Mouse (Mus musculus): ENCODE results near the gene Dkk3. TPM values are rescaled to one million over a fixed set of nuclear protein-coding genes. Genes with fewer than 3 reads are reported as not detected.

Gene Dkk3
- total RNA-seq, 1 experiment: 8.6 TPM

DNA sequence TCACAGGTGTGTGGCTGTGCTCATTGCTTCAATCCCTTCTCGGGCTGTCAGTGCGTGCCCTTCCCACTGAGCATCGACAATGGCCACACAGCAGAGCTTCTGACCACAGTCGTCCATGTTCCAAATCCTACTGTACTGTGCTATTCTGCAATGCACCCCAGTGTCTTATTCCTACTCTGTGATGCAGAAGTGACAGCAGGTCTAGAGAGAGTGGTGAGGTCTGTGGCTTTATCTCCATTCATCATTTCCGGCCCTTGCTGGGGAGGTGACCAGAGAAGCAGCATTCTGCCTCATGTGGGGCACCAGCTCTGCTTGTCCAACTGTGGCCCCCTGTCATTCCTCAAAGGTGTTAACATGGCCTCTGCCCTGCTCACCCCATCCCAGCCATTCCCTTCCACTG, 22.3 kb downstream of the Dkk3 start:
- in situ Hi-C loops (cut with MboI; ENCODE audit: low sequenced_read_pairs in 2 of 2, unreplicated experiment in 2 of 2): no loop called here
- no peak for TF ChIP-seq CHD2 (IDR thresholded peaks at IDR 0.05; ENCODE audit: low read depth, low read length)
- no peak for TF ChIP-seq ZC3H11A (IDR thresholded peaks at IDR 0.05; ENCODE audit: borderline replicate concordance, low read depth, low read length)
- no peak for TF ChIP-seq HCFC1 (IDR thresholded peaks at IDR 0.05; ENCODE audit: borderline replicate concordance, insufficient read depth, low read length)
- TF ChIP-seq MAFK (IDR thresholded peaks at IDR 0.05; ENCODE audit: insufficient read depth, low read depth, low read length): no peak
- TF ChIP-seq ZNF384 (IDR thresholded peaks at IDR 0.05; ENCODE audit: low read depth, low read length): no peak

DNA sequence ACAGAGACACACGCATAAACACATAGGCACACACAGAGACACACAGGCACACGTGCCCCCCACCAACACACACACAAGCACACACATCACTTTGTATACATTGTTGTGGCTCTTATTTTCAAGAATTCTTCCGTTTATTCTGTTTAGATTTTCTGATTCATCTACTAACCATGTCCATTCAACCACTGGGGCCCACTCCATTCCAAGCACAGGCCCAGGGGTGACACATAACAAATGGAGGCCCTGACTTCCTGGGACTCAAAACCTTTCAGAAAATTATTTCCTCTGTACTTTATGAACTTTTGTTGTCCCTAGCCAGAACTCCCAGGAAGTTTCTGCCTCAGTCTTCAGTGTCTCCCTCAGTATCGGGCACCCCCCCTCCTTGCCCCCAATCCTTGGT, 23.7 kb downstream of the Dkk3 start:
- DNase-seq (ENCODE audit: low read depth, low spot score): no peak
- H3K9ac ChIP-seq (ENCODE audit: insufficient read depth, low read depth, low read length, poor library complexity, severe bottlenecking): no peak overlapping the region
- in situ Hi-C loops (cut with MboI; ENCODE audit: low sequenced_read_pairs in 2 of 2, unreplicated experiment in 2 of 2): no loop called here
- H3K4me3 ChIP-seq (ENCODE audit: insufficient read depth in 1 of 2, low read depth in 1 of 2, low read length in 2 of 2, poor library complexity in 1 of 2, severe bottlenecking in 1 of 2): no peak overlapping the region
- no peak overlapping the region for H3K27ac ChIP-seq (ENCODE audit: insufficient read depth, low read depth, low read length, poor library complexity, severe bottlenecking)
- no peaks in the 10 kb centered on the region for H3K9me3 ChIP-seq (ENCODE audit: control insufficient read depth, insufficient read depth, low read depth, low read length)
- TF ChIP-seq CHD2 (IDR thresholded peaks at IDR 0.05; ENCODE audit: low read depth, low read length) (no peak), ZNF384 (IDR thresholded peaks at IDR 0.05; ENCODE audit: low read depth, low read length) (no peak), MAFK (IDR thresholded peaks at IDR 0.05; ENCODE audit: insufficient read depth, low read depth, low read length) (no peak), ZC3H11A (IDR thresholded peaks at IDR 0.05; ENCODE audit: borderline replicate concordance, low read depth, low read length) (no peak), HCFC1 (IDR thresholded peaks at IDR 0.05; ENCODE audit: borderline replicate concordance, insufficient read depth, low read length) (no peak)
- peaks cover 3 to 9% of the 10 kb centered on the region in 2 experiments for H3K4me1 ChIP-seq (ENCODE audit: control insufficient read depth in 2 of 2, insufficient read depth in 2 of 2, low read length in 2 of 2, poor library complexity in 1 of 2)
- no peaks in the 10 kb centered on the region for H3K36me3 ChIP-seq (ENCODE audit: control insufficient read depth, insufficient read depth, low read length, poor library complexity, severe bottlenecking)

More for the DNA sequence above, 22.3 kb downstream of the Dkk3 start:
- no peak overlapping the region for H3K27ac ChIP-seq (ENCODE audit: insufficient read depth, low read depth, low read length, poor library complexity, severe bottlenecking)
- no peaks in the 10 kb centered on the region for H3K36me3 ChIP-seq (ENCODE audit: control insufficient read depth, insufficient read depth, low read length, poor library complexity, severe bottlenecking)
- H3K9ac ChIP-seq (ENCODE audit: insufficient read depth, low read depth, low read length, poor library complexity, severe bottlenecking): no peak overlapping the region
- no peaks in the 10 kb centered on the region for H3K9me3 ChIP-seq (ENCODE audit: control insufficient read depth, insufficient read depth, low read depth, low read length)
- no peak overlapping the region for H3K4me3 ChIP-seq (ENCODE audit: insufficient read depth in 1 of 2, low read depth in 1 of 2, low read length in 2 of 2, poor library complexity in 1 of 2, severe bottlenecking in 1 of 2)
- no peak for DNase-seq (ENCODE audit: low read depth, low spot score)
- peaks cover 4 to 12% of the 10 kb centered on the region in 2 experiments for H3K4me1 ChIP-seq (ENCODE audit: control insufficient read depth in 2 of 2, insufficient read depth in 2 of 2, low read length in 2 of 2, poor library complexity in 1 of 2)

- H3K4me1 ChIP-seq (ENCODE audit: control insufficient read depth in 2 of 2, insufficient read depth in 2 of 2, low read length in 2 of 2, poor library complexity in 1 of 2): peaks cover 0 to 3% of the 10 kb centered on the region in 2 experiments; a peak in 1 of 4 replicates
- H3K27ac ChIP-seq (ENCODE audit: insufficient read depth, low read depth, low read length, poor library complexity, severe bottlenecking): no peak overlapping the region
- in situ Hi-C loops (cut with MboI; ENCODE audit: low sequenced_read_pairs in 2 of 2, unreplicated experiment in 2 of 2): no loop called here
- no peak overlapping the region for H3K9ac ChIP-seq (ENCODE audit: insufficient read depth, low read depth, low read length, poor library complexity, severe bottlenecking)
- DNase-seq (ENCODE audit: low read depth, low spot score): no peak
- H3K4me3 ChIP-seq (ENCODE audit: insufficient read depth in 1 of 2, low read depth in 1 of 2, low read length in 2 of 2, poor library complexity in 1 of 2, severe bottlenecking in 1 of 2): no peak overlapping the region
- no peaks in the 10 kb centered on the region for H3K9me3 ChIP-seq (ENCODE audit: control insufficient read depth, insufficient read depth, low read depth, low read length)
- H3K36me3 ChIP-seq (ENCODE audit: control insufficient read depth, insufficient read depth, low read length, poor library complexity, severe bottlenecking): no peaks in the 10 kb centered on the region
- TF ChIP-seq MAFK (IDR thresholded peaks at IDR 0.05; ENCODE audit: insufficient read depth, low read depth, low read length): no peak
- TF ChIP-seq CHD2 (IDR thresholded peaks at IDR 0.05; ENCODE audit: low read depth, low read length): no peak
- TF ChIP-seq HCFC1 (IDR thresholded peaks at IDR 0.05; ENCODE audit: borderline replicate concordance, insufficient read depth, low read length): no peak
- TF ChIP-seq ZC3H11A (IDR thresholded peaks at IDR 0.05; ENCODE audit: borderline replicate concordance, low read depth, low read length): no peak
- no peak for TF ChIP-seq ZNF384 (IDR thresholded peaks at IDR 0.05; ENCODE audit: low read depth, low read length)
Measured at GRCm38 (mm10) chr7:112133277-112133676, 25.6 kb downstream of the Dkk3 start.

GRCm38 (mm10) chr7:112132005-112132404, 26.9 kb downstream of the Dkk3 start:
- in situ Hi-C loops (cut with MboI; ENCODE audit: low sequenced_read_pairs in 2 of 2, unreplicated experiment in 2 of 2): no loop called here
- no peak overlapping the region for H3K27ac ChIP-seq (ENCODE audit: insufficient read depth, low read depth, low read length, poor library complexity, severe bottlenecking)

More at GRCm38 (mm10) chr7:112132005-112132404, 26.9 kb downstream of the Dkk3 start:
- no peak for DNase-seq (ENCODE audit: low read depth, low spot score)
- H3K4me3 ChIP-seq (ENCODE audit: insufficient read depth in 1 of 2, low read depth in 1 of 2, low read length in 2 of 2, poor library complexity in 1 of 2, severe bottlenecking in 1 of 2): no peak overlapping the region
- no peaks in the 10 kb centered on the region for H3K9me3 ChIP-seq (ENCODE audit: control insufficient read depth, insufficient read depth, low read depth, low read length)
- peaks cover 0 to 2% of the 10 kb centered on the region in 2 experiments; a peak in 1 of 4 replicates for H3K4me1 ChIP-seq (ENCODE audit: control insufficient read depth in 2 of 2, insufficient read depth in 2 of 2, low read length in 2 of 2, poor library complexity in 1 of 2)
- H3K36me3 ChIP-seq (ENCODE audit: control insufficient read depth, insufficient read depth, low read length, poor library complexity, severe bottlenecking): no peaks in the 10 kb centered on the region
- H3K9ac ChIP-seq (ENCODE audit: insufficient read depth, low read depth, low read length, poor library complexity, severe bottlenecking): no peak overlapping the region
- TF ChIP-seq CHD2 (IDR thresholded peaks at IDR 0.05; ENCODE audit: low read depth, low read length) (no peak), ZNF384 (IDR thresholded peaks at IDR 0.05; ENCODE audit: low read depth, low read length) (no peak), ZC3H11A (IDR thresholded peaks at IDR 0.05; ENCODE audit: borderline replicate concordance, low read depth, low read length) (no peak), HCFC1 (IDR thresholded peaks at IDR 0.05; ENCODE audit: borderline replicate concordance, insufficient read depth, low read length) (no peak), MAFK (IDR thresholded peaks at IDR 0.05; ENCODE audit: insufficient read depth, low read depth, low read length) (no peak)

Data from ES-E14 (cell line).